Mouse (Mus musculus): ENCODE measurements around the gene Serpina9.
"Not testable (repeated sequence)": the region's sequence is repeated elsewhere in the genome, so short reads cannot be mapped to it uniquely, and the experiment has no call there.

Gene Serpina9

GRCm38 (mm10) chr12:103988754-103989513 is 24.6 kb downstream of the Serpina9 start:
- no peak for DNase-seq

- no peak for DNase-seq
Measured at GRCm38 (mm10) chr12:103985868-103986267, 27.7 kb downstream of the Serpina9 start.

- DNase-seq, result no peak
Measured at GRCm38 (mm10) chr12:103984935-103985334, 28.6 kb downstream of the Serpina9 start.

GRCm38 (mm10) chr12:103981646-103982360 is 31.8 kb downstream of the Serpina9 start:
- DNase-seq, result no peak

- no peak for DNase-seq
Measured at GRCm38 (mm10) chr12:103978294-103978693, 35.3 kb downstream of the Serpina9 start.

- DNase-seq, result no peak
Measured at GRCm38 (mm10) chr12:103977846-103978245, 35.7 kb downstream of the Serpina9 start.

GRCm38 (mm10) chr12:103977060-103977459 is 36.5 kb downstream of the Serpina9 start:
- no peak for DNase-seq

- no peak for DNase-seq
Measured at GRCm38 (mm10) chr12:103971080-103971479, 42.5 kb downstream of the Serpina9 start.

GRCm38 (mm10) chr12:103969577-103970116 is 43.9 kb downstream of the Serpina9 start:
- no peak for DNase-seq

GRCm38 (mm10) chr12:103966761-103967160 is 46.8 kb downstream of the Serpina9 start:
- DNase-seq, result no peak

- no peak for DNase-seq
Measured at GRCm38 (mm10) chr12:103963288-103963687, 50.3 kb downstream of the Serpina9 start.

GRCm38 (mm10) chr12:103962860-103963259 is 50.7 kb downstream of the Serpina9 start:
- no peak for DNase-seq

GRCm38 (mm10) chr12:103962337-103962736 is 51.2 kb downstream of the Serpina9 start:
- DNase-seq, result no peak

GRCm38 (mm10) chr12:103961716-103962115 is 51.8 kb downstream of the Serpina9 start:
- no peak for DNase-seq

GRCm38 (mm10) chr12:103958798-103959197 is 54.8 kb downstream of the Serpina9 start, which contains the start of gene Serpina1e:
Gene Serpina1e, minus strand, starts transcription at chr12:103958975.
- no peak for DNase-seq

GRCm38 (mm10) chr12:103956555-103956954 is 57.0 kb downstream of the Serpina9 start:
- not testable (repeated sequence) for DNase-seq

GRCm38 (mm10) chr12:103952972-103953371 is 60.6 kb downstream of the Serpina9 start:
- DNase-seq, result not testable (repeated sequence)

GRCm38 (mm10) chr12:103946243-103946642 is 67.3 kb downstream of the Serpina9 start:
- DNase-seq, result no peak
